Mouse (Mus musculus) left cerebral cortex, postnatal 4 days (tissue): ENCODE measurements around the gene Pold1. TPM values are rescaled to one million over a fixed set of nuclear protein-coding genes. Genes with fewer than 3 reads are reported as not detected.

ENCODE experiments used
- DNase-seq: peaks from one replicate; pipeline ENCODE4 v3.0.0-alpha.2; 2022
- intact Hi-C: fragments of 180-260 bp; cut with DNase I; formaldehyde crosslinking; loops from one replicate; pipeline ENCODE4 v1.15.1; 2025
- microRNA-seq: library from miRNA; unstranded; fragments of <30 nt; microRNA quantifications from one replicate; pipeline ENCODE4 v1.2.0, GENCODE M21; 2022
- total RNA-seq, 2 experiments: library from RNA; stranded (reverse); gene quantifications; 2 replicates each; pipeline ENCODE4 v1.2.3; 2021

Pold1 gene
- total RNA-seq, 2 experiments from 2014 or later, result 13.6 to 14.4 TPM

- intact Hi-C loops, result no loop called here
- DNase-seq, result no peak
Measured at GRCm38 (mm10) chr7:44491391-44491790, 57.3 kb downstream of the Pold1 start.

DNA sequence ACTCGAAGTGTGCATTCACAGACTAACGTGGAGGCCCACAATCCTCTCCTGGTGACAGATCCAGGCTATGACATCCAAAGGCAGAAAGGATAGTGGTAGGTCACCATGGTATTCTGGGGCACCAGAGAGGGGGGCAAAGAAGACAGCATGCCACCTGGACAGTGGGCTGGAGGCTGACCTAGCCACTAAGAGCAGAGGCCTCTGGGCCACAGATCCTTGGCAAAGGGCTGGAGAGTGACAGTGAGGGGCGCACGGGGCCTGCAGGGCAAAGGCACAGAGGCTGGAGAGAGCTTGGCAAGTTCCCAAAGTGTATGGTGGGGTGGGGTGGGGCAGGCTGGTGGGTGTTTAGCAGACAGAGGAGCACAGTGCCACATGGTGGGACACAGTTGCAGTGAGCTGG is 58.4 kb downstream of the Pold1 start:
- intact Hi-C loops, result no loop called here
- no peak for DNase-seq

DNA sequence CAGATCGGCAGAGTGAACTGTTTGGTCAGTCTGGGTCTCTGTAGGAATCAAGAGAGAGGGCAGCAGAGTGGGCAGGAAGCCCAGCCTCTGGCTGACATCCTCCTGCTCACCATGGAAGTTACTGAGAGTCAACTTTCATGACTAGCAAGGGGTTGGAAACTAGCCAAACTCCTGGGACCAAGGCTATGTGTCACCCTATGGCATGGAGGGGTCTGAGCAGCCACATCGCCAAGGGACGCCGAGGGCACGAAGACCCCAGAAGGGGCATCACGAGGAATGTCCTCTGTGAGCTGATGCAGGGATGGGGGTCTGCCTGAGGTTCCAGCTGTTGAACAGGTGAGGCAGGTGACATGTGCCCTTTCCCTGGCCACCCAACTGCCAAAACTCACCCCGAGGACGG is 60.1 kb downstream of the Pold1 start:
- intact Hi-C loops, result loop anchor here (5.0 to 10.0 kb wide), 2 partner anchors 134 to 226 kb away; partner anchors contain the start of gene Gm15517
- no peak for DNase-seq

DNA sequence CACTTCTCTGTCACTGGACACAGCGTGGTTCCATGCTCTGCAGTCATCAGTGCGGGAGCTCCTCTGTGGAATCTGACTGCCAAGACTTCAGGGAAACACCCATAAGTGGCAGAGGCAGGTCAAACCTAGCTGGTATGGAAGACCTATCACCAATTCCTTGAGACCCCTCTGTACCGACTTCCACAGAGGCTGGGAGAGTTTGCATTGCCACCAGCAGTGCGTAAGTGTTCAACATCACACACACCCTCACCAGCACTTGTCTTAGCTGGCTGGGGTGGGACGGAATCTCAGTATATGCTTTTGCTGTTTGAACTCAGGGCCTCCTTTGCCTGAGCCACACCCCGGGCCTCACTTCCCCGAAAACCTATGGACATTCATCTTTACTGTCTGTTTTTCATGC is 60.7 kb downstream of the Pold1 start:
- intact Hi-C loops, result loop anchor here (5.0 to 10.0 kb wide), 2 partner anchors 133 to 226 kb away; partner anchors contain the start of gene Gm15517
- no peak for DNase-seq

DNA sequence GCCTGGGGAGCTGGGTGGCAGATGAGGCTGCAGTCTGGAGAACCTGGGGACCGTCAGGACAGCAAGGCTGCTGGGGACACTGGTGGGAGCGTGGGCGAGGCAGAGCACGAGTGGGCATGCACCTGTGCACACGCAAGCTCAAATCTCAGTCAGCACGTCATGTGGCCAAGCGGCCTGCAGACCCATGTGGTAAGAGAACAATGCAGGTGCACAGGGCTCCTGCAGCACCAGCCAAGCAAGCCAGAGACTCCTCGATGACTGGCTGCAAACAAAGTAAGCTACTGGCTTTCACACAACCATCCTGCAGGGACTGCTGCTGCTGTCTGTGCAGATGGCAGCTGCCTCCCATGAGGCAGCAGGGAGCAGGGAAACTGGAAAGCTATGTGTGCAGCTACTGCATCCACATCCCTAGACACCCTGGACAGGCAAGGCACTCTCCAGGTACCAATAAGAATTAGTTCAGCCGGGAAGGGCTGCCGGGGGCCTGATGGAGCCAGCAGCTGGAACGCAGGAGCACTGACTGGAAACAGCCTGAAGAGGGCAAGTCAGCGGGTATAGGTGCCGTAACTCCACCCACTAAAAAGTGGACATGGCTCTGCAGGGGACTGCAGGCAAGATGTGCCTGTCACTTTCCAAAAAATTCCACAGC is 61.6 kb downstream of the Pold1 start:
- DNase-seq, result no peak
- intact Hi-C loops, result loop anchor here (5.0 to 10.0 kb wide), 2 partner anchors 132 to 225 kb away; partner anchors contain the start of gene Gm15517

DNA sequence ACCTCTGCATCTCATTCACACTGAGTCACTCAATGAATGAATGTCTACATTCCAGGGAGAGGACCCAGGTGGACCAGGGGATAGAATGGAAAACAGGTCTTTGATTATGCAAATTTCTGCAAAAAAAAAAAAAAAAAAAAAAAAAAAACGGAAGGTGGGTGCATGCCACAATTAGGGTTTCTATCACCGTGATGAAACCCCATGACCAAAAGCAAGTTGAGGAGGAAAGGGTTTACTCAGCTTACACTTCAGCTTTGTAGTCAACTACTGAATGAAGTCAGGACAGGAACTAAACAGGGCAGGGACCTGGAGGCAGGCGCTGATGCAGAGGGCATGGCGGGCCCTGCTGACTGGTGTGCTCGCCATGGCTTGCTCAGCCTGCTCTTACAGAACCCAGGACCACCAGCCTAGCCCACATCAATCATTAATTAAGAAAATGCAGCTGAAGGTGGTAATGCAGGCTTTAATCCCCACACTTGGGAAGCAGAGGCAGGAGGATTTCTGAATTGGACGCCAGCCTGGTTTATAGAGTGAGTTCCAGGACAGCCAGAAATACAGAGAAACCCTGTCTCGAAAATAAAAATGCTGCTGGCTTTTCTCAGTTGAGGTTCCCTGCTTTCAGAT is 63.0 kb downstream of the Pold1 start:
- intact Hi-C loops, result loop anchor here (5.0 to 10.0 kb wide), 2 partner anchors 131 to 223 kb away; partner anchors contain the start of gene Gm15517
- DNase-seq, result no peak

DNA sequence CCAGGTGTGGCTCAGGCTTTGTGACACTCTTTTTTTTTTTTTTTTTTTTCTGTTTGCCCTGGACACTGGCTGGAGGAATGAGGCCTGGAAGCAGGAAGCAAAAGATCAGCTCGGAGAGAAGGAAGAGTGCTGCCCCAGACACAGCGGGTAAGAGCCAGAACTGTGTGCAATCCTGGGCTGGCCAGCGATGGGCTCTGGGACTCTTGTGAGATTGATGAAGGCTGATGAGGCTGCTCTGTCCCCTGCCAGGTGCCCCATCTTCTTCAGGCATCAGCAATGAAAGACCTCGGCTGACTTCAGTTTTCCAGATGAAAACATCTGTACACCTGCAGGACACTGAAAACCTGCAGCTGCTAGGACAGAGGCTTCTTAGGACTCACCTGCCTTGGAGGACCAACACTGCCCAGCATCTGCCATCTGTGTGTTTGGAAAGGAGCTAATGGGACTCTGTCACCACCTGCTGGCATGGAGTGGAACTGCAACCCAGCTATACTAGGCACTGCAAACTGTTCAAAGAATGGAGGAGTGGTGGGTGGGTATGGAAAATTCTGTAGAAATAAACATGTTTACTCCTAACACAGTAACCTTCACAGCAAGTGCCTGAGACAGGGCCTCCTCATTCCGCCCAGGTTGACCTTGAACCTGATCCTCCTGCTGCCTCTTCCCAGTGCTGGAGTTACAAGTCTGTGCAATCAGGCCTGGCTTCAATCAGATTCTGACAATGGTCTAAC is 63.6 kb downstream of the Pold1 start:
- intact Hi-C loops, result loop anchor here (5.0 to 10.0 kb wide), 2 partner anchors 130 to 223 kb away; partner anchors contain the start of gene Gm15517

GRCm38 (mm10) chr7:44484109-44484508 is 64.5 kb downstream of the Pold1 start:
- no peak for DNase-seq
- intact Hi-C loops, result loop anchor here (10.0 kb wide), 1 partner anchor 129 kb away; no protein-coding TSS in a partner anchor

More for the DNA sequence above, 63.6 kb downstream of the Pold1 start:
- peak; percentile 81 for DNase-seq

- no peak for DNase-seq
- intact Hi-C loops, result loop anchor here (10.0 kb wide), 1 partner anchor 128 kb away; no protein-coding TSS in a partner anchor
Measured at GRCm38 (mm10) chr7:44482836-44483435, 65.7 kb downstream of the Pold1 start.

Small RNA genes lying within 50 kb of the gene (microRNA-seq; reads per million reads assigned to microRNA genes)
- gene Mir7053, result not detected

Other genes with a start within 250 kb of the Pold1 start
- 1 to 10 TPM; 2.5 to 2.8 TPM for gene Clec11a, start 241.9 kb downstream of the Pold1 start, total RNA-seq
- 100 to 1,000 TPM; 299 to 336 TPM for gene Shank1, start 238.6 kb downstream of the Pold1 start, total RNA-seq
- 10 to 100 TPM; 45.1 to 52.4 TPM for gene Syt3, start 164.7 kb downstream of the Pold1 start, total RNA-seq
- gene 1700008O03Rik, start 163.0 kb downstream of the Pold1 start, total RNA-seq, result 1 to 10 TPM; 1.3 to 2.4 TPM
- 100 to 1,000 TPM; 357 to 379 TPM for gene Lrrc4b, start 119.8 kb downstream of the Pold1 start, total RNA-seq
- gene Aspdh, start 83.5 kb downstream of the Pold1 start, total RNA-seq, result 10 to 100 TPM; 20.5 to 24.5 TPM
- 10 to 100 TPM; 31.9 to 32.6 TPM for gene Josd2, start 80.9 kb downstream of the Pold1 start, total RNA-seq
- gene Emc10, start 52.3 kb downstream of the Pold1 start, total RNA-seq, result 100 to 1,000 TPM; 146 to 150 TPM
- 10 to 100 TPM; 23.8 to 27.3 TPM for gene Fam71e1, start 52.3 kb downstream of the Pold1 start, total RNA-seq
- under 1 TPM in 1 of 2 experiments, not detected in 1; 0.10 TPM for gene Mybpc2, start 24.2 kb downstream of the Pold1 start, total RNA-seq
- under 1 TPM in 1 of 2 experiments, not detected in 1; 0.20 TPM for gene Spib, start 16.8 kb downstream of the Pold1 start, total RNA-seq
- 10 to 100 TPM; 44.4 to 55.0 TPM for gene Nr1h2, start 5.1 kb upstream of the Pold1 start, total RNA-seq
- under 1 TPM in 1 of 2 experiments, not detected in 1; 0.30 TPM for gene Napsa, start 23.5 kb upstream of the Pold1 start, total RNA-seq
- gene Kcnc3, start 41.8 kb upstream of the Pold1 start, total RNA-seq, result 10 to 100 TPM; 31.0 to 33.0 TPM
- 1 to 10 TPM; 3.0 to 5.7 TPM for gene Myh14, start 122.0 kb upstream of the Pold1 start, total RNA-seq
- not detected for gene Izumo2, start 159.9 kb upstream of the Pold1 start, total RNA-seq
- 10 to 100 TPM; 19.6 to 25.9 TPM for gene Vrk3, start 199.6 kb upstream of the Pold1 start, total RNA-seq
- gene Zfp473, start 202.2 kb upstream of the Pold1 start, total RNA-seq, result under 1 TPM; 0.84 to 0.91 TPM